Mouse (Mus musculus): ENCODE data around the gene Pogk. TPM values are rescaled to one million over a fixed set of nuclear protein-coding genes. Genes with fewer than 3 reads are reported as not detected.

The Pogk gene
- polyA plus RNA-seq, 1 experiment from 2014 or later: 0.89 TPM

DNA sequence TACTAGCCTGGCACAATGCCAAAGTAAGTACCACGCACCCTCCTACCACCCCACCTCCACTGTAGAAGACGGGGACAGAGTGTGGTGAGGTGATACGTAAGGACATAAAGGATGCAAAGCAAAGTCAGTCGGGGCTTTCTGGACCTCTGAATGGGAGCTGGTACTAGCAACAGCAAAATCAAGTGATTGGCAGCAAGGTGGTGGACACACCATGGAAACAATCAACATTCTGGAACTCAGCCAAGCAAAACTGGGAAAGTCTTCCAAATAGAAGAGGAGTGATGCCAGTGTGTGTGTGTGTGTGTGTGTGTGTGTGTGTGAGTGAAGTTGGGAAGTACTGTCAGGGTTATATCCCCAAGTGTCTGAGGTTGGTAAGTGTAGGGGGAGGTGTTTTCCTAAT lies 7.7 kb downstream of the Pogk start:
- no peaks in the 10 kb centered on the region for H3K9me3 ChIP-seq (replicated peaks; ENCODE audit: control insufficient read depth, low read length)
- no peak overlapping the region for H3K9ac ChIP-seq (ENCODE audit: low read depth, low read length)
- H3K4me1 ChIP-seq (ENCODE audit: control insufficient read depth, low read depth, low read length): no peaks in the 10 kb centered on the region
- no peak overlapping the region for H3K4me2 ChIP-seq (ENCODE audit: low read depth, low read length)
- ATAC-seq (ENCODE audit: low read depth): no peak
- H3K27ac ChIP-seq (ENCODE audit: low read length): no peak overlapping the region
- no peak overlapping the region for H3K4me3 ChIP-seq (ENCODE audit: low read depth, low read length)
- 0 out of 2 replicates have a peak, but pooled peaks cover 2% of the 10 kb centered on the region for H3K36me3 ChIP-seq (ENCODE audit: control insufficient read depth, insufficient read depth)
- 67% methylated on average over 4 of the region's 4 CpGs for WGBS (ENCODE audit: insufficient replicate concordance)
- no peaks in the 10 kb centered on the region for H3K27me3 ChIP-seq (ENCODE audit: control insufficient read depth, insufficient read depth, low read depth, low read length)

DNA sequence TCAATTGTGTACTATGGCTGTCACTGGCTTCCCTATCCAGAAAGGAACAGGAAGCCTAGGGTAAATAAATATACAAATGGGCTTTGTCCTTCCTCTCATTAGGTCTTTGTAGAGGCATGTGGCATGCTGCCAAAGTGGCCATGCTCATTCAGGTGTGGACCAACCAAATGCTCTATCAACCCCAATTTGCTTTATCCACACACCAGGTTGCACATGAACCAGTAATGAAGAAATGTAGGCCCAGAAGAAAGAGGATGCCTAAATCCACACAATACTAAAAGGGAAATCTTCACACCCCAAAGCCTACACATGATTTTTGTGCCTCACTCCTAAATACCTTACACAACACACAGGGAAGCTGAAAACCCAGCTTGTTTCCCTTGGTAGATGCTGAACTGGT lies 8.2 kb downstream of the Pogk start:
- Histone ChIP-seq H3K36me3 (ENCODE audit: control insufficient read depth, insufficient read depth) (0 out of 2 replicates have a peak, but pooled peaks cover 2% of the 10 kb centered on the region), H3K9ac (ENCODE audit: low read depth, low read length) (no peak overlapping the region), H3K4me3 (ENCODE audit: low read depth, low read length) (no peak overlapping the region), H3K27ac (ENCODE audit: low read length) (no peak overlapping the region), H3K4me2 (ENCODE audit: low read depth, low read length) (no peak overlapping the region), H3K4me1 (ENCODE audit: control insufficient read depth, low read depth, low read length) (no peaks in the 10 kb centered on the region), H3K9me3 (replicated peaks; ENCODE audit: control insufficient read depth, low read length) (no peaks in the 10 kb centered on the region), H3K27me3 (ENCODE audit: control insufficient read depth, insufficient read depth, low read depth, low read length) (no peaks in the 10 kb centered on the region)
- ATAC-seq (ENCODE audit: low read depth): no peak

DNA sequence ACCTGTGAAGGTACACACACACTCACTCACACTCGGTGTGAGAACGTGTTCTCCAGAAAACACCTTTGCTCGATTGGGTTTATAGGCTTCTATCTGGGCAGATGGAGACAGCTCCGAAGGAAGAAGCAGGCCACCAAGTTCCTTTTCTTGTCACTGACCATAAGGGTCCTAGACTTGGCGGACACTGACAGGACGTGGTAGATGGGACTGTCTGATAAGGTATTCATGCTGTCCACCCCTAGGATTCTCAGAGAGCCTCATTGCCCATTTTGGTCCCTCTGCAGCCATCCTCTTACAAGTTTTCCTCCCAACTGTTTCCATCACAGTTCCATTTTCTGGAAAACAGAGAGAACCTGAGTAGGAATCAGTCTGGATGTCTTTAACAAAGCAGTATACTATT lies 13.3 kb downstream of the Pogk start:
- peaks cover 9% of the 10 kb centered on the region for H3K36me3 ChIP-seq (ENCODE audit: control insufficient read depth, insufficient read depth)
- H3K4me3 ChIP-seq (ENCODE audit: low read depth, low read length): no peak overlapping the region
- 75% methylated on average over 6 of the region's 6 CpGs for WGBS (ENCODE audit: insufficient replicate concordance)
- no peaks in the 10 kb centered on the region for H3K27me3 ChIP-seq (ENCODE audit: control insufficient read depth, insufficient read depth, low read depth, low read length)
- H3K9me3 ChIP-seq (replicated peaks; ENCODE audit: control insufficient read depth, low read length): no peaks in the 10 kb centered on the region
- H3K27ac ChIP-seq (ENCODE audit: low read length): no peak overlapping the region
- no peaks in the 10 kb centered on the region for H3K4me1 ChIP-seq (ENCODE audit: control insufficient read depth, low read depth, low read length)
- ATAC-seq (ENCODE audit: low read depth): no peak
- H3K4me2 ChIP-seq (ENCODE audit: low read depth, low read length): no peak overlapping the region
- H3K9ac ChIP-seq (ENCODE audit: low read depth, low read length): no peak overlapping the region

DNA sequence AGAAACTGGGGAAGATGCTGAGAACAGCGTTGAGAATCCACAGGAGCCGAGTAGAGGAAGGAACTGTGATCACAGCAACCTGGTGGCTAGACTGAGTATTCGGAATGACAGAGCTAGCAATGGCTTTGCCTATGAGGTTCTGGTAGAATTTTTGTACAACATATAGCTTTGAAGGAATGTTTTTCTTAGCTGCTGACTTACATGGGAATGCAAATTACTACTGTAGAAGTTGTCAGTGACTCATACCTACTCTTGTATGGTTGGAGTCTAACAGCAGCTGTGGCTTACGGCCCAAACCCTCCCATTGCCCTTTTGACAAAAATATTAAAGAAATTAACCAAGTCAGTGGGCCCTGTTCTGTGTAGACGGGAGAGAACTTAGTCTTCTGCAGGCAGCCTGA lies 14.0 kb downstream of the Pogk start:
- Histone ChIP-seq H3K4me3 (ENCODE audit: low read depth, low read length) (no peak overlapping the region), H3K27me3 (ENCODE audit: control insufficient read depth, insufficient read depth, low read depth, low read length) (no peaks in the 10 kb centered on the region), H3K4me2 (ENCODE audit: low read depth, low read length) (no peak overlapping the region), H3K9ac (ENCODE audit: low read depth, low read length) (no peak overlapping the region), H3K36me3 (ENCODE audit: control insufficient read depth, insufficient read depth) (peaks cover 13% of the 10 kb centered on the region), H3K27ac (ENCODE audit: low read length) (no peak overlapping the region), H3K4me1 (ENCODE audit: control insufficient read depth, low read depth, low read length) (no peaks in the 10 kb centered on the region), H3K9me3 (replicated peaks; ENCODE audit: control insufficient read depth, low read length) (no peaks in the 10 kb centered on the region)
- no peak for ATAC-seq (ENCODE audit: low read depth)
- 69% methylated on average over 5 of the region's 5 CpGs for WGBS (ENCODE audit: insufficient replicate concordance)

DNA sequence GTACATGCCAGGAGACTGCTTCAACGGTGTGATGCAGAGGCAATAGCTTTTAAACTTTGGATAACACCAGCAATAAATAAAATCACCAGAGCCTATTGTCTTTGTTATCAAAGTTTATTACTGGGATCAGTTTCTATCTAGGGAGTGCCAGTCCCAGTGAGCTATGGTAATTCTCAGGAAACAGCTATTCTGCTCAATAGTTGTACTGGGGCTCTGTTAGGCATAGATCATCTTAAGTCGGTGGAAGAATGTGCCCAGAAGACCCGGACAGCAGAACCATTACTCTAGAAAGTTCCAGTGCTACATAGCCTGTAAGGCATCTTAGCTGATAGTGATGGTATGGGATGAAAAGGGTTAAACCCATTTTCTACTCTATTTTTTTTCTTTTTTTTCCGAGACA lies 14.9 kb downstream of the Pogk start:
- no peak overlapping the region for H3K9ac ChIP-seq (ENCODE audit: low read depth, low read length)
- no peak for ATAC-seq (ENCODE audit: low read depth)
- H3K4me1 ChIP-seq (ENCODE audit: control insufficient read depth, low read depth, low read length): no peaks in the 10 kb centered on the region
- H3K27ac ChIP-seq (ENCODE audit: low read length): no peak overlapping the region
- 51% methylated on average over 4 of the region's 4 CpGs for WGBS (ENCODE audit: insufficient replicate concordance)
- no peaks in the 10 kb centered on the region for H3K9me3 ChIP-seq (replicated peaks; ENCODE audit: control insufficient read depth, low read length)
- no peaks in the 10 kb centered on the region for H3K27me3 ChIP-seq (ENCODE audit: control insufficient read depth, insufficient read depth, low read depth, low read length)
- no peak overlapping the region for H3K4me2 ChIP-seq (ENCODE audit: low read depth, low read length)
- no peak overlapping the region for H3K4me3 ChIP-seq (ENCODE audit: low read depth, low read length)
- peaks cover 14% of the 10 kb centered on the region for H3K36me3 ChIP-seq (ENCODE audit: control insufficient read depth, insufficient read depth)

DNA sequence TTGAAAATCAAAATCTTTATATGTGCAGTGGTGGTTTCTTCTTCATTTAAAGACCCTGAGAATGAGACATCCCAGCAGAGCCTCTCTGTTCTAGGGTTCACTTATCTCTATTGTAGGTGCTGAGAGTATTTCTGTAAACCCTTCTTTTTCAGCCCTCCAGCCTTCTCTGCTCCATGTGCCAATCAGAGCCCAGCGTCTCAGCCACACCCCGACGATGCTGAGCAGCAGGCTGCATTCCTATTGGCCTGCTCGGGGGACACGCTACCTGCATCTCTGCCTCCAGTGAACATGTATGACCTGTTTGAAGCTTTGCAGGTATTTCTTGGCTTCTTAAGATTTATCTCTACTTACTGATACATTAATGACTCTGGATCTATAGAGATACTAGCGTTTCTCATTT lies 18.0 kb downstream of the Pogk start:
- 84% methylated on average over 6 of the region's 6 CpGs for WGBS (ENCODE audit: insufficient replicate concordance)

DNA sequence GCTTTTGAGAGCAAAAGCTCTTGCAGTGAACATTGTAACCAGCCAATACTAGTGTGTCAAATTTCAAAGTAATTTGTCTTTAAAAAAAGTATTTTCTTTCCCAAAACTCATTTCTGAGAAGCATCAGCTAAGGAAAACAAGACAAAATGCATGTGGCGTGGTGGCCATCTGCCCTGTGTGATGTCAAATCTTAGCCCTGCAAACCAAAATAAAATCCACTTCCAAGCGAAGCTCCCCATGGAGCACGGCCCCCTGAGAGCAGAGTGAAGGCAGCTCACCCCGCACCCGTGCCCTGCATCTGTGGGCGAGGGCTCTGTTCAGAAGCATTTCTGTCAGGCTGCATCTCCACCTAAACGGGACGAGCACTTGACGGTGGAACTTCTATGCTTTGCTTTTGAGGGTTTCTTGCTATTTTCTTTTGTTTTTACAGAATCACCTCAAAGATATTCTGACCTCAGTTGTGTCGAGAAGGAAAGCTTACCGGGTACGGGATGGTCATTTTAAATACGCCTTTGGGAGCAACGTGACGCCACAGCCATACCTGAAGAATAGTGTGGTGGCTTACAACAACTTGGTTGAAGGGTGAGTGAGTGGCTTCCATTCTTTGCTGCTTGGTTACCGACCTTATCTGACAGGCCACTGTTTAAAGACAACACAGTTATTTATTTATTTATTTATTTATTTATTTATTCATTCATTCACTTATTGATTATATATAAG lies 20.1 kb downstream of the Pogk start:
- no peaks in the 10 kb centered on the region for H3K4me1 ChIP-seq (ENCODE audit: control insufficient read depth, low read depth, low read length)
- no peaks in the 10 kb centered on the region for H3K9me3 ChIP-seq (replicated peaks; ENCODE audit: control insufficient read depth, low read length)
- no peaks in the 10 kb centered on the region for H3K27me3 ChIP-seq (ENCODE audit: control insufficient read depth, insufficient read depth, low read depth, low read length)
- WGBS (ENCODE audit: insufficient replicate concordance): 81% methylated on average over 16 of the region's 16 CpGs
- ATAC-seq (ENCODE audit: low read depth): no peak
- no peak overlapping the region for H3K9ac ChIP-seq (ENCODE audit: low read depth, low read length)
- H3K4me2 ChIP-seq (ENCODE audit: low read depth, low read length): no peak overlapping the region
- H3K4me3 ChIP-seq (ENCODE audit: low read depth, low read length): no peak overlapping the region
- H3K27ac ChIP-seq (ENCODE audit: low read length): no peak overlapping the region
- H3K36me3 ChIP-seq (ENCODE audit: control insufficient read depth, insufficient read depth): peaks cover 27% of the 10 kb centered on the region

More for the DNA sequence above, 18.0 kb downstream of the Pogk start:
- Histone ChIP-seq H3K4me2 (ENCODE audit: low read depth, low read length) (no peak overlapping the region), H3K27me3 (ENCODE audit: control insufficient read depth, insufficient read depth, low read depth, low read length) (no peaks in the 10 kb centered on the region), H3K9ac (ENCODE audit: low read depth, low read length) (no peak overlapping the region), H3K4me1 (ENCODE audit: control insufficient read depth, low read depth, low read length) (no peaks in the 10 kb centered on the region), H3K4me3 (ENCODE audit: low read depth, low read length) (no peak overlapping the region), H3K36me3 (ENCODE audit: control insufficient read depth, insufficient read depth) (peaks cover 25% of the 10 kb centered on the region), H3K27ac (ENCODE audit: low read length) (no peak overlapping the region), H3K9me3 (replicated peaks; ENCODE audit: control insufficient read depth, low read length) (no peaks in the 10 kb centered on the region)
- no peak for ATAC-seq (ENCODE audit: low read depth)

DNA sequence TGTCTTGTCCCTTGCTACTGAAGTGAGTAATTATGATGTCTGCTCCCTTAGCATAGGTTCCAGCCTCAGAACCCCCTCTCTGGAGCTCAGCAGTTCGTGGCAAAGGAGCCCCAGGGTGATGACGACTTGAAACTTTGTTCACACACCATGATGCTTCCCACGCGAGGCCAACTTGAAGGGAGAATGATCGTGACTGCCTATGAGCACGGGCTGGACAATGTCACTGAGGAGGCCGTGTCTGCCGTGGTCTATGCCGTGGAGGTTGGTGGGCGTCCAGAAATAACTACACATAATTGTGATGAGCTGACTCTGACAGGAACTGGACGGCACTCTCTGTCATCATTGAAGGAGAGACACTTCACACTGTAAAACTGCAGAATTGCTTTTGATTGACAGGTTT lies 21.2 kb downstream of the Pogk start:
- ATAC-seq (ENCODE audit: low read depth): no peak
- H3K27ac ChIP-seq (ENCODE audit: low read length): no peak overlapping the region
- H3K9me3 ChIP-seq (replicated peaks; ENCODE audit: control insufficient read depth, low read length): no peaks in the 10 kb centered on the region
- H3K9ac ChIP-seq (ENCODE audit: low read depth, low read length): no peak overlapping the region
- H3K4me2 ChIP-seq (ENCODE audit: low read depth, low read length): no peak overlapping the region
- no peaks in the 10 kb centered on the region for H3K27me3 ChIP-seq (ENCODE audit: control insufficient read depth, insufficient read depth, low read depth, low read length)
- no peaks in the 10 kb centered on the region for H3K4me1 ChIP-seq (ENCODE audit: control insufficient read depth, low read depth, low read length)
- H3K36me3 ChIP-seq (ENCODE audit: control insufficient read depth, insufficient read depth): peaks cover 27% of the 10 kb centered on the region
- no peak overlapping the region for H3K4me3 ChIP-seq (ENCODE audit: low read depth, low read length)
- WGBS (ENCODE audit: insufficient replicate concordance): 76% methylated on average over 11 of the region's 11 CpGs

DNA sequence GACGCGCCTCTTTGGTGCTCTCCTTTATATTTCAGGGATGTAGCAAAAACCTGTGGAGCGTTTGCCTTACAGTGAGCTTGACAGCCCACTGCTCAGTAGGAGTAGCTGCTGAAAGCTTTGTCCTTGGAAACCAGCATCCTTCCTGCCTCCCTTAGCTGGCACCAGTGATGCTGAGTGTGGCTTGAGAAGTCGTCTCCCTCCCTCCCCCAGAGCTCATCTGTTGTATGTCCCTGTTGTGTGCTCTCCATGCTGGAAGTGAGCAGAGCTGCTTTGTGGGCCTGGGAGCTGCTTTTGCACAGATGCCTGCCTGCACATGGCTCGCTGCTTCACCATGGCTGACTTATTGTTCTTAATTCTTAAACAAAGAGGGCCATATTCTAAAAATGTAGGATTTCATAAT lies 24.2 kb downstream of the Pogk start:
- no peak overlapping the region for H3K9ac ChIP-seq (ENCODE audit: low read depth, low read length)
- peaks cover 8% of the 10 kb centered on the region for H3K4me1 ChIP-seq (ENCODE audit: control insufficient read depth, low read depth, low read length)
- no peak overlapping the region for H3K27ac ChIP-seq (ENCODE audit: low read length)
- no peaks in the 10 kb centered on the region for H3K27me3 ChIP-seq (ENCODE audit: control insufficient read depth, insufficient read depth, low read depth, low read length)
- peaks cover 22% of the 10 kb centered on the region for H3K36me3 ChIP-seq (ENCODE audit: control insufficient read depth, insufficient read depth)
- no peak for ATAC-seq (ENCODE audit: low read depth)
- H3K4me3 ChIP-seq (ENCODE audit: low read depth, low read length): no peak overlapping the region
- no peaks in the 10 kb centered on the region for H3K9me3 ChIP-seq (replicated peaks; ENCODE audit: control insufficient read depth, low read length)
- H3K4me2 ChIP-seq (ENCODE audit: low read depth, low read length): no peak overlapping the region
- whole genome bisulfite sequencing (ENCODE audit: insufficient replicate concordance): 83% methylated on average over 5 of the region's 5 CpGs
